Mouse (Mus musculus): ENCODE measurements around the gene Ak6. TPM values are rescaled to one million over a fixed set of nuclear protein-coding genes. Genes with fewer than 3 reads are reported as not detected.
A peak's percentile ranks its signal among the peaks of the same experiment; 100 is the strongest.

The Ak6 gene
- polyA plus RNA-seq, 1 experiment from 2014 or later, result 230 TPM

- peaks cover 5% of the 10 kb centered on the region; the same call in 1 of the 2 replicates for H3K9me3 ChIP-seq
- peak overlapping the region; percentile 84 for H3K9ac ChIP-seq
- H3K4me1 ChIP-seq, result peaks cover 4% of the 10 kb centered on the region; the same call in 1 of the 2 replicates
- H3K27me3 ChIP-seq (replicated peaks), result no peaks in the 10 kb centered on the region
- peak overlapping the region; percentile 68 for H3K4me3 ChIP-seq
- H3K36me3 ChIP-seq, result peaks cover 18% of the 10 kb centered on the region
- peak overlapping the region; percentile 66; the same call in 1 of the 2 replicates for H3K27ac ChIP-seq (replicated peaks)
- ATAC-seq (ENCODE audit: extremely low read depth, insufficient number of reproducible peaks, low FRiP score, low TSS enrichment), result no peak
- 51% methylated on average over 9 of the region's 9 CpGs for whole genome bisulfite sequencing
- peak overlapping the region; percentile 78 for H3K4me2 ChIP-seq
Observed at GRCm38 (mm10) chr13:100670181-100670741, 19.5 kb downstream of the Ak6 start.

DNA sequence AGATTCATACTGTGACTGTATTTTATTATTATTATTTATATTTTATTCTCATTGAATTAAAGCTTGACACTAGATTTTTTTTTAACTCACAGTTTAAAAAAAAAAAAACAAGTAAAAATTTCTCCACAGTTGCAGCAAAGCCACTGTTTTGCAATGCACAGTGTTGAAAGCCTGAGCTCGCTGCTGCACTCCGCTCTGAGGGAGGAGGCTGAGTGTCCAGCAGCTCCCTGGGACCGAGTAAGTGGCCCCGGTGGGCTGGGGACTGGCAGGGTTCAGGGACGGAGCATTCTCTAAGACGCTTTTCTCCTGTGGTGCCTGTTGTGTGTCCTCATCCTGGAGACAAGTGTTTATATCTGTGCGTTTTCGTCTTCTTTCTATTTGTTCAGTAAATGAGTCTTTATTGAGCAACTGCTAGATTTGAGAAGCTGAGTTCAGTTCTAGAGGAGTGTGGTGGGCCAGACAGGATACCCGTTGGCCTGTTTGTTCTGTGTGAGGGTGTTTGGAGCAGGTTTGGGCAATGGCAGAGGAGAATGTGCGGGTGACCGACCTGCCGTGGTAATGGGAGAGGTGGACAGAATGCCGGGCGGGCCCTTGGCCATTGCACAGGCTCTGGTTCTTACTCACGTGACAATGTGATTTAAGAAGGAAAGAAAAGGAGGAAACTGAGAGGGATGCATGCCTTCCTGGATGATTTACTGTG, 25.3 kb downstream of the Ak6 start:
- Histone ChIP-seq H3K4me2 (no peak overlapping the region), H3K4me1 (no peaks in the 10 kb centered on the region), H3K27ac (replicated peaks) (no peak overlapping the region), H3K9me3 (peaks cover 5% of the 10 kb centered on the region; the same call in 1 of the 2 replicates), H3K27me3 (replicated peaks) (no peaks in the 10 kb centered on the region), H3K9ac (no peak overlapping the region), H3K4me3 (no peak overlapping the region), H3K36me3 (no peaks in the 10 kb centered on the region)
- ATAC-seq (ENCODE audit: extremely low read depth, insufficient number of reproducible peaks, low FRiP score, low TSS enrichment), result no peak
- WGBS, result 82% methylated on average over 15 of the region's 15 CpGs

DNA sequence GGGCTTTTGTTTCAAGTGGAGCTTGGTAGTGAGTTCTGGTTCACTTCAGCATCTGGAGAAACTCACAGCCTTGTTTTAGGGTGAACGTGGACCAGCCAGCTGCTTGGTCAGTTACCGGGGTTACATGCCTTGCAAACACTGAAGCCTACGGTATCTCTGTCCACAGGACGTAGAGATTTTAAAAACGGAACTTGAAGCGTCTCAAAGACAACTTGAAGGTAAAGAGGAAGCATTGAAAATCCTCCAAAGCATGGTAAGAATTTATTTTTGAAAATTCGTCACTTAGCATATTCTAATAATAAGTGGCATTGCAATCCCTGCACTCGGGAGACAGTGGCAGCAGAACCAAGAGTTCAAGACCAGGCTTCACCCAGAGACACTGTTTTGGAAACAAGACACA, 30.8 kb downstream of the Ak6 start:
- Histone ChIP-seq H3K4me1 (no peaks in the 10 kb centered on the region), H3K9ac (no peak overlapping the region), H3K9me3 (no peaks in the 10 kb centered on the region), H3K36me3 (peaks cover 11% of the 10 kb centered on the region), H3K4me2 (no peak overlapping the region), H3K27ac (replicated peaks) (no peak overlapping the region), H3K4me3 (no peak overlapping the region), H3K27me3 (replicated peaks) (no peaks in the 10 kb centered on the region)
- 80% methylated on average over 8 of the region's 8 CpGs for WGBS
- ATAC-seq (ENCODE audit: extremely low read depth, insufficient number of reproducible peaks, low FRiP score, low TSS enrichment), result no peak

- Histone ChIP-seq H3K9ac (no peak overlapping the region), H3K4me1 (no peaks in the 10 kb centered on the region), H3K9me3 (no peaks in the 10 kb centered on the region), H3K4me3 (no peak overlapping the region), H3K4me2 (no peak overlapping the region), H3K36me3 (peaks cover 11% of the 10 kb centered on the region), H3K27ac (replicated peaks) (no peak overlapping the region), H3K27me3 (replicated peaks) (no peaks in the 10 kb centered on the region)
- ATAC-seq (ENCODE audit: extremely low read depth, insufficient number of reproducible peaks, low FRiP score, low TSS enrichment), result no peak
- 69% methylated on average over 2 of the region's 2 CpGs for WGBS
Observed at GRCm38 (mm10) chr13:100682837-100683236, 32.1 kb downstream of the Ak6 start.

- no peaks in the 10 kb centered on the region for H3K9me3 ChIP-seq
- no peak overlapping the region for H3K27ac ChIP-seq (replicated peaks)
- no peaks in the 10 kb centered on the region for H3K4me1 ChIP-seq
- H3K27me3 ChIP-seq (replicated peaks), result no peaks in the 10 kb centered on the region
- no peak overlapping the region for H3K9ac ChIP-seq
- no peak overlapping the region for H3K4me2 ChIP-seq
- H3K4me3 ChIP-seq, result no peak overlapping the region
- peaks cover 11% of the 10 kb centered on the region for H3K36me3 ChIP-seq
- ATAC-seq (ENCODE audit: extremely low read depth, insufficient number of reproducible peaks, low FRiP score, low TSS enrichment), result no peak
- 68% methylated on average over 2 of the region's 2 CpGs for WGBS
Observed at GRCm38 (mm10) chr13:100684355-100684754, 33.6 kb downstream of the Ak6 start.

DNA sequence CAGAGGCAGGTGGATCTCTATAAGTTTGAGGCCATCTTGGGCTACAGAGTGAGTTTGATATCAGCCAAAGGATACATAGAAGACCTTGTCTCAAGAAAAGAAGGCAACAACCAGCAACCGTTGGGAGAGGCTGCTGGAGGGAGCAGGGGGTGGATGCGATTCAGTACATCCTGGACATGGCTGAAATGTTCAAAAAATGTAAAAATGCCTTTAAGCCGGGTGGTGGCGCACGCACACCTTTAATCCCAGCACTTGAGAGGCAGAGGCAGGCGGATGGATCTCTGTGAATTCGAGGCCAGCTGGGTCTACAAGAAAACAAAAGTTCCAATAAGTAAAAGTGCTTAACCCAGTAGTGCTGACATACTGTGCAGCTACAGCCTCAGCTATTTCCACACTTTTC, 36.7 kb downstream of the Ak6 start:
- 61% methylated on average over 7 of the region's 7 CpGs for WGBS
- no peak overlapping the region for H3K27ac ChIP-seq (replicated peaks)
- H3K27me3 ChIP-seq (replicated peaks), result no peaks in the 10 kb centered on the region
- no peak overlapping the region for H3K9ac ChIP-seq
- no peak for ATAC-seq (ENCODE audit: extremely low read depth, insufficient number of reproducible peaks, low FRiP score, low TSS enrichment)
- no peaks in the 10 kb centered on the region for H3K4me1 ChIP-seq
- no peak overlapping the region for H3K4me2 ChIP-seq
- no peaks in the 10 kb centered on the region for H3K9me3 ChIP-seq
- no peak overlapping the region for H3K4me3 ChIP-seq
- H3K36me3 ChIP-seq, result peaks cover 10% of the 10 kb centered on the region; the same call in 1 of the 2 replicates

- H3K36me3 ChIP-seq, result peaks cover 73% of the 10 kb centered on the region
- no peak overlapping the region for H3K4me2 ChIP-seq
- no peak for ATAC-seq (ENCODE audit: extremely low read depth, insufficient number of reproducible peaks, low FRiP score, low TSS enrichment)
- H3K27me3 ChIP-seq (replicated peaks), result no peaks in the 10 kb centered on the region
- WGBS, result 85% methylated on average over 3 of the region's 3 CpGs
- no peak overlapping the region for H3K4me3 ChIP-seq
- no peaks in the 10 kb centered on the region for H3K9me3 ChIP-seq
- H3K27ac ChIP-seq (replicated peaks), result no peak overlapping the region
- no peak overlapping the region for H3K9ac ChIP-seq
- no peaks in the 10 kb centered on the region for H3K4me1 ChIP-seq
Observed at GRCm38 (mm10) chr13:100697541-100697940, 46.8 kb downstream of the Ak6 start.

DNA sequence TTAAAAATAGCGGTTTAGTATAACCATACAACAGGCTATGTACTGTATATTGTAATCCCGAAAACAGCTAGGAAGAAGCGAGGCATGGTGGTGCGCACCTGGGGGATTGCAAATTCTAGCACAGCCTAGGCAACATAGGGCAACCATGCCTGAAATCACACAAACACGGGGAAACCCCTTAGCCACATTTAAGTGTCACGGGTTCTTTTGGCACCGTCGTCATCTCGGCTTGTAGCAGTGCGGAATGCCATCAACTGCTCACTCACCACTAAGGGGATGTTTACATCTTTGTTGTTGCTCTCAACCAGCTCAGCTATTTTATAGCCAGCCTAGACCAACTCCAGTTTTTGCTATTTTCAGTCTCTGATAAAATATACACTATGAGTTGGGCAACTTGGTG, 48.1 kb downstream of the Ak6 start:
- Histone ChIP-seq H3K36me3 (peaks cover 85% of the 10 kb centered on the region), H3K27me3 (replicated peaks) (no peaks in the 10 kb centered on the region), H3K4me2 (no peak overlapping the region), H3K9me3 (no peaks in the 10 kb centered on the region), H3K27ac (replicated peaks) (no peak overlapping the region), H3K4me1 (no peaks in the 10 kb centered on the region), H3K4me3 (no peak overlapping the region), H3K9ac (no peak overlapping the region)
- WGBS, result 93% methylated on average over 10 of the region's 10 CpGs
- ATAC-seq (ENCODE audit: extremely low read depth, insufficient number of reproducible peaks, low FRiP score, low TSS enrichment), result no peak

GRCm38 (mm10) chr13:100703468-100703867, 52.7 kb downstream of the Ak6 start:
- H3K36me3 ChIP-seq, result peaks cover 96% of the 10 kb centered on the region
- no peaks in the 10 kb centered on the region for H3K27me3 ChIP-seq (replicated peaks)
- H3K4me1 ChIP-seq, result no peaks in the 10 kb centered on the region
- H3K9ac ChIP-seq, result no peak overlapping the region
- no peak overlapping the region for H3K4me3 ChIP-seq
- ATAC-seq (ENCODE audit: extremely low read depth, insufficient number of reproducible peaks, low FRiP score, low TSS enrichment), result no peak
- no peak overlapping the region for H3K27ac ChIP-seq (replicated peaks)
- H3K9me3 ChIP-seq, result no peaks in the 10 kb centered on the region
- WGBS, result 89% methylated on average over 2 of the region's 2 CpGs
- H3K4me2 ChIP-seq, result no peak overlapping the region

DNA sequence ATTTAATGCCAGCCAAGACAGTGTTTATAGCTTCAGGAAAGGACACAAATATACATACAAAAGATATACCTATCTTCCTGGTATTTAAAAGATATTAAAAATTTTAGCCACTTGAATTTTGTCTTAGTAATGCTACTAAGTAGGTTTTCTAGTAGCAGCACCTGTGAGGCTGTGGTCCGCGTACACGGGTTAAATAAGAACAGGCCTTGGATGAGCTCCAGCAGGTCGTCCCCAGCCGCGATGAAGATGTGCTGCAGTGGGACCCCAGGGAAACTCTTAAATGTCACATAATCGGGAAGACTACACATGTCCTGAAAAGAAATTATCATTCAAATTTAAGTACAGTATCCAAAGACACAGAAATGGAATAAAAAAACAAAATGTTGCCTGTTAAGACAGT, 55.4 kb downstream of the Ak6 start:
- no peak overlapping the region for H3K27ac ChIP-seq (replicated peaks)
- H3K36me3 ChIP-seq, result peaks cover 96% of the 10 kb centered on the region
- no peak overlapping the region for H3K4me2 ChIP-seq
- no peaks in the 10 kb centered on the region for H3K4me1 ChIP-seq
- no peak overlapping the region for H3K9ac ChIP-seq
- no peaks in the 10 kb centered on the region for H3K9me3 ChIP-seq
- H3K27me3 ChIP-seq (replicated peaks), result no peaks in the 10 kb centered on the region
- ATAC-seq (ENCODE audit: extremely low read depth, insufficient number of reproducible peaks, low FRiP score, low TSS enrichment), result no peak
- no peak overlapping the region for H3K4me3 ChIP-seq
- WGBS, result 97% methylated on average over 7 of the region's 7 CpGs

- no peaks in the 10 kb centered on the region for H3K27me3 ChIP-seq (replicated peaks)
- peaks cover 92% of the 10 kb centered on the region for H3K36me3 ChIP-seq
- no peak overlapping the region for H3K4me2 ChIP-seq
- no peaks in the 10 kb centered on the region for H3K4me1 ChIP-seq
- no peak overlapping the region for H3K27ac ChIP-seq (replicated peaks)
- no peak overlapping the region for H3K9ac ChIP-seq
- no peak for ATAC-seq (ENCODE audit: extremely low read depth, insufficient number of reproducible peaks, low FRiP score, low TSS enrichment)
- 83% methylated on average over 6 of the region's 6 CpGs for WGBS
- H3K9me3 ChIP-seq, result no peaks in the 10 kb centered on the region
- H3K4me3 ChIP-seq, result no peak overlapping the region
Observed at GRCm38 (mm10) chr13:100715467-100715866, 64.7 kb downstream of the Ak6 start.

Measured in heart, embryonic 13.5 days (tissue).